Mouse (Mus musculus) myocyte (in vitro differentiated cells): ENCODE data around the gene Zc3h7a. TPM values are rescaled to one million over a fixed set of nuclear protein-coding genes. Genes with fewer than 3 reads are reported as not detected.
"Not testable (repeated sequence)": the region's sequence is repeated elsewhere in the genome, so short reads cannot be mapped to it uniquely, and the experiment has no call there.

Experiments
- H3K27me3 ChIP-seq: one replicate; pipeline ENCODE4 v1.6.1; 2011; ENCODE audit not compliant: control insufficient read depth, insufficient read depth, insufficient read length
- H3K36me3 ChIP-seq: one replicate; pipeline ENCODE4 v1.6.1; 2011; ENCODE audit not compliant: control insufficient read depth, insufficient read depth
- H3K4me2 ChIP-seq: one replicate; pipeline ENCODE4 v1.6.1; 2011; ENCODE audit warnings: low read depth, control low read depth
- H3K4me3 ChIP-seq: one replicate; pipeline ENCODE4 v1.5.1; 2011; ENCODE audit warnings: mild to moderate bottlenecking, control low read depth, moderate library complexity
- H3K79me2 ChIP-seq: one replicate; pipeline ENCODE4 v1.6.1; 2011; ENCODE audit not compliant: control insufficient read depth, insufficient read depth
- H3ac ChIP-seq: one replicate; pipeline ENCODE4 v1.6.1; 2011; ENCODE audit not compliant: control insufficient read depth, insufficient read length
- CEBPB ChIP-seq: IDR thresholded peaks from 2 replicates; pipeline ENCODE4 v1.6.1; 2011; ENCODE audit warnings: mild to moderate bottlenecking, moderate library complexity; ENCODE audit not compliant: poor library complexity, insufficient read depth, severe bottlenecking
- E2F4 ChIP-seq: IDR thresholded peaks from one replicate; pipeline ENCODE4 v1.6.1; 2011; ENCODE audit warnings: mild to moderate bottlenecking, control low read depth, moderate library complexity; ENCODE audit not compliant: insufficient read depth
- MAX ChIP-seq: IDR thresholded peaks from one replicate; pipeline ENCODE4 v1.6.1; 2011; ENCODE audit warnings: low read depth, mild to moderate bottlenecking, control low read depth
- MYOD1 ChIP-seq, 3 experiments: IDR thresholded peaks; one replicate each; pipeline ENCODE4 v1.6.1; 2011; ENCODE audit warnings: control low read depth in 2 of 3, low read depth in 2 of 3, mild to moderate bottlenecking in 2 of 3, moderate library complexity in 1 of 3; ENCODE audit not compliant: insufficient read length in 2 of 3, control insufficient read depth in 1 of 3
- MYOG ChIP-seq, 3 experiments: IDR thresholded peaks; one replicate each; pipeline ENCODE4 v1.6.1; 2011; ENCODE audit warnings: control low read depth in 2 of 3, low read depth in 2 of 3, mild to moderate bottlenecking in 2 of 3; ENCODE audit not compliant: insufficient read length in 2 of 3, control insufficient read depth in 1 of 3, insufficient read depth in 1 of 3
- POLR2A ChIP-seq: IDR thresholded peaks from one replicate; pipeline ENCODE4 v1.6.1; 2011; ENCODE audit warnings: low read depth, mild to moderate bottlenecking, control low read depth, moderate library complexity; ENCODE audit not compliant: insufficient read length
- POLR2AphosphoS2 ChIP-seq: IDR thresholded peaks from one replicate; pipeline ENCODE4 v1.6.1; 2011; ENCODE audit warnings: low read depth, control low read depth; ENCODE audit not compliant: insufficient read length
- REST ChIP-seq: IDR thresholded peaks from one replicate; pipeline ENCODE4 v1.6.1; 2011; ENCODE audit warnings: mild to moderate bottlenecking, control low read depth, moderate library complexity; ENCODE audit not compliant: insufficient read depth, insufficient read length
- SRF ChIP-seq: IDR thresholded peaks from one replicate; pipeline ENCODE4 v1.6.1; 2011; ENCODE audit warnings: low read depth; ENCODE audit not compliant: control insufficient read depth, insufficient read length
- TCF12 ChIP-seq: IDR thresholded peaks from one replicate; pipeline ENCODE4 v1.6.1; 2011; ENCODE audit warnings: mild to moderate bottlenecking, control low read depth; ENCODE audit not compliant: poor library complexity, insufficient read depth, severe bottlenecking
- TCF3 ChIP-seq: IDR thresholded peaks from one replicate; pipeline ENCODE4 v1.6.1; 2011; ENCODE audit warnings: low read depth, control low read depth; ENCODE audit not compliant: insufficient read length
- USF1 ChIP-seq: IDR thresholded peaks from one replicate; pipeline ENCODE4 v1.6.1; 2011; ENCODE audit warnings: low read depth, mild to moderate bottlenecking, control low read depth, moderate library complexity
- polyA plus RNA-seq: library from polyadenylated mRNA; unstranded; fragments of >200 nt; fragmentation: generic; extraction: Trizol; gene quantifications from one replicate; pipeline ENCODE4 v1.2.1, GENCODE M21; 2012; ENCODE audit warnings: missing spikeins

Zc3h7a gene
- polyA plus RNA-seq, 1 experiment, result 11.4 TPM

DNA sequence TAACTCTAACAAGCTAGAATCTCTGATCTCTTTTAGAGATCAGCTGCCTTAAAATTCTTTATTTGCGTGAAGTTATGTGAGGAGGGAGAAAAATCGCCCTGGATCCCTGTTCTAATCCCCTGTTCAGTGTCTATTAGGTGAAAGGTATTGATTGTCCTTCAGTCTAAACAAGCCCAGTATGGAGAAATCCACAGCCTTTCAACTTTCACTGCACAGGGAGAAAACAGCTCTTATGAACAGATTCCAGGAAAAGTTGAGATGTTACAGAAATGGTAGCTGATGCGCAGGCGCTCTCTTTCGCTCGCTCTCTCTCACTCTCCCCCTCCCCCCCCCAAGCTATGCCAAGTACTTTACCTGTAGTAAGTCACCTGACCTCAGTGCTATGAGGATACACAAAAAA is 4.5 kb downstream of the Zc3h7a start:
- no peak for TF ChIP-seq POLR2A
- no peak for TF ChIP-seq TCF3
- no peak for TF ChIP-seq MYOG (IDR thresholded peaks at IDR 0.05; ENCODE audit: control insufficient read depth in 1 of 3, insufficient read depth in 1 of 3, insufficient read length in 2 of 3, low read depth in 2 of 3)
- TF ChIP-seq CEBPB, result no peak
- no peak for TF ChIP-seq POLR2AphosphoS2
- no peak for TF ChIP-seq SRF
- TF ChIP-seq MYOD1 (IDR thresholded peaks at IDR 0.05; ENCODE audit: control insufficient read depth in 1 of 3, insufficient read length in 2 of 3, low read depth in 2 of 3), result no peak
- TF ChIP-seq TCF12, result no peak
- no peak for TF ChIP-seq REST
- TF ChIP-seq E2F4, result no peak
- TF ChIP-seq USF1, result no peak
- no peak for TF ChIP-seq MAX
- no peak overlapping the region for H3K4me2 ChIP-seq
- no peak overlapping the region for H3ac ChIP-seq
- no peaks in the 10 kb centered on the region for H3K36me3 ChIP-seq
- H3K27me3 ChIP-seq, result no peaks in the 10 kb centered on the region
- H3K4me3 ChIP-seq, result no peak overlapping the region
- peaks cover 87% of the 10 kb centered on the region for H3K79me2 ChIP-seq

DNA sequence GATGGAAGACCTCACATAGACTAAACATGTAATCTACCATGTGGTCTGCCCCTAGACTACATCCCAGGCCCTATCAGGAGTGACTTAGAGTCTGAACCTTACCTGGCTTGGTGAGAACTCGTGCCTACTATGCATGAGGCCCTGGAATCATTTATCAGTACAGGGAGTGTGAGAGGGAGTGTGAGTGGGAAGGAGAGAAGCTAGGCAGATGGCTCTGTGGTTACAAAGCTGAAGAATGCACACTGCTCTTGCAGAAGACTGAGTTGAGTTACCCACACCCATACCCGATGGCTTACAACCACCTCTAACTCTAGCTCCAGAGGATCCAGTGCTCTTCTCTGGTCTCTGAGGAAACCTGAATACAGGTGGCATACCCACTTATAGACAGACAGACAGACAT is 9.8 kb downstream of the Zc3h7a start:
- Histone ChIP-seq H3K27me3 (no peaks in the 10 kb centered on the region), H3ac (no peak overlapping the region), H3K36me3 (peaks cover 16% of the 10 kb centered on the region), H3K4me3 (no peak overlapping the region), H3K4me2 (no peak overlapping the region), H3K79me2 (peaks cover 72% of the 10 kb centered on the region)
- TF ChIP-seq REST (no peak), POLR2A (no peak), POLR2AphosphoS2 (no peak), E2F4 (no peak), MAX (no peak), CEBPB (no peak), SRF (no peak), TCF3 (no peak), USF1 (no peak), TCF12 (no peak)

DNA sequence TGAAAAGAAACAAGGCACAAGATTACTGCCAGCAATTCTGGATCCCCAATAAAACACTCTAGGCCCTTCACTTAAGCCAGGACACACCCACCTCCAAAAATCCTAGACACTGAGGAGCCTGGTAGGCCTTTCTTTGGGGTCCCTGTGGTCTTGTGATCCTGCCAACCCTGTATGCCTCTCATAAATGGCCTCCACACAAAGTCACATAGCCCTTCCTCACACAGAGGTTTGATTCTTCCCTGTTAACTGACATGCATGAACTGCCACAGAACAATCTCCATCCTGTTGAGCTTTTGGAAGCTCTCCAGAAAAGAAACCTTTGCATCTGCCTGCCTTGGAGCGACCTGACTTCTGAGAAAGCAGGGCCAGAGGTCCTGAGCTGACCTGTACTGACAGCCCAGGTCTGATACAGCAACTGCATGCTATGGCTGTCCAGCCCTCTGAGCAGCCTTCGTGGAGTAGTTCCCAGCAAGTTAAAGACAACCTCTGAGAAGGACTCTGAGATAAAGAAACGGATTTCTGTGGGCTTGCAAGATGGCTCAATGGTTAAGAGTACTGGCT is 11.4 kb downstream of the Zc3h7a start:
- TF ChIP-seq SRF, result no peak
- no peak for TF ChIP-seq CEBPB
- TF ChIP-seq TCF3, result no peak
- TF ChIP-seq MYOG (IDR thresholded peaks at IDR 0.05; ENCODE audit: control insufficient read depth in 1 of 3, insufficient read depth in 1 of 3, insufficient read length in 2 of 3, low read depth in 2 of 3), result no peak
- no peak for TF ChIP-seq REST

DNA sequence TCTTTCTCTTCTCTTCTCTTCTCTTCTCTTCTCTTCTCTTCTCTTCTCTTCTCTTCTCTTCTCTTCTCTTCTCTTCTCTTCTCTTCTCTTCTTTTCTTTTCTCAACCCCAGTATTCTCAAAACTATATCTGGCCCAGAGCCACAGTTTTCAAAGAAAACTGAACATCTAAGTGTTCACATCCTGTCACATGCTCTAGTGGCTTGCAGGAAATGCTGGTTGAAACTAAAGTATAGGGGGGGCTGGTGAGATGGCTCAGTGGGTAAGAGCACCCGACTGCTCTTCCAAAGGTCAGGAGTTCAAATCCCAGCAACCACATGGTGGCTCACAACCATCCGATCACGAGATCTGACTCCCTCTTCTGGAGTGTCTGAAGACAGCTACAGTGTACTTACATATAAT is 18.5 kb downstream of the Zc3h7a start:
- H3K79me2 ChIP-seq, H3ac ChIP-seq, H3K27me3 ChIP-seq, H3K4me2 ChIP-seq, H3K4me3 ChIP-seq: not testable (repeated sequence)
- H3K36me3 ChIP-seq, result peaks cover 45% of the 10 kb centered on the region

More for the DNA sequence above, 11.4 kb downstream of the Zc3h7a start:
- Histone ChIP-seq H3K36me3 (peaks cover 20% of the 10 kb centered on the region), H3K4me3 (no peak overlapping the region), H3K79me2 (peaks cover 55% of the 10 kb centered on the region), H3K27me3 (no peaks in the 10 kb centered on the region), H3ac (no peak overlapping the region), H3K4me2 (no peak overlapping the region)

DNA sequence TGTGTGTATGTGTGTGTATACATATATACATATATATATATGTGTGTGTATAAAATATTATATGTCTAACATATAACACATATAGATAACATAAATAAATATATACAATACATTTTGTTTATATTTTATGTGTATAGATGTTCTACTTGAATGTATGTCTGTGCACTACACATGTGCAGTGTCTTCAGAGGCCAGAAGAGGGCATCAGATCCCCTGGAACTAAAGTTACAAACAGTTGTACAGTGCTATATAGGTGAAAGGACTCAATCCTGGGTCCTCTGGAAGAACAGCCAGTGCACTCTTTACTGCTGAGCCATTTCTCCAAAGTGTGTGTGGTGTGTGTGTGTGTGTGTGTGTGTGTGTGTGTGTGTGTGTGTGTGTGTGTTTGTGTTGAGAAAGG is 21.7 kb downstream of the Zc3h7a start:
- Histone ChIP-seq H3K79me2 (no peaks in the 10 kb centered on the region), H3ac (no peak overlapping the region), H3K27me3 (no peaks in the 10 kb centered on the region), H3K4me2 (no peak overlapping the region), H3K4me3 (no peak overlapping the region), H3K36me3 (peaks cover 56% of the 10 kb centered on the region)
- TF ChIP-seq USF1 (no peak), CEBPB (no peak), REST (no peak), SRF (no peak), MYOG (IDR thresholded peaks at IDR 0.05; ENCODE audit: control insufficient read depth in 1 of 3, insufficient read depth in 1 of 3, insufficient read length in 2 of 3, low read depth in 2 of 3) (no peak), POLR2AphosphoS2 (no peak)

DNA sequence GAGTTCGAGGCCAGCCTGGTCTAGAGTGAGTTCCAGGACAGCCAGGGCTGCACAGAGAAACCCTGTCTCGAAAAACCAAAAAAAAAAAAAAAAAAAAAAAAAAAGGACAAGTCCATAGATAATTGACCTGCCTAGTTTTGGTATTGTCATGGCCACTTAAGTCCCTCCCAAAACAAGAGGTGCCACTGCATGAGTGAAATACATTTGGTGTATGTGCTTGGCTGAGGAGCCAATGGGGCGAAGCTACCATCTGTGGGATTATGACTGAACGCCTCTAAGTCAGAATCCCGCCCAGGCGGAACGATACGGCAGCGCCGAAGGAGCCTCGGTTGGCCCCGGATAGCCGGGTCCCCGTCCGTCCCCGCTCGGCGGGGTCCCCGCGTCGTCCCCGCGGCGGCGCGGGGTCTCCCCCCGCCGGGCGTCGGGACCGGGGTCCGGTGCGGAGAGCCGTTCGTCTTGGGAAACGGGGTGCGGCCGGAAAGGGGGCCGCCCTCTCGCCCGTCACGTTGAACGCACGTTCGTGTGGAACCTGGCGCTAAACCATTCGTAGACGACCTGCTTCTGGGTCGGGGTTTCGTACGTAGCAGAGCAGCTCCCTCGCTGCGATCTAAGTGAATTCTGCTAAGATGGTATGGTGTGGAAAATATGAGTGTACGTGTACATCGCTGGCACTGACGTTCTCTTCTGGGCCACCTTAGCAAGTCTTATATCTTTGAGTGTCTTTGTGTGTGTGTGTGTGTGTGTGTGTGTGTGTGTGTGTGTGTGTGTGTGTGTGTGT is 32.3 kb downstream of the Zc3h7a start:
- not testable (repeated sequence) for H3K4me2 ChIP-seq, H3K27me3 ChIP-seq

More for the DNA sequence above, 32.3 kb downstream of the Zc3h7a start:
- H3K4me3 ChIP-seq, H3K79me2 ChIP-seq, H3ac ChIP-seq: not testable (repeated sequence)
- H3K36me3 ChIP-seq, result peaks cover 46% of the 10 kb centered on the region
